Mouse (Mus musculus): Measurements from ENCODE around the gene Hfe2. TPM values are rescaled to one million over a fixed set of nuclear protein-coding genes. Genes with fewer than 3 reads are reported as not detected.
"Not testable (repeated sequence)": the region's sequence is repeated elsewhere in the genome, so short reads cannot be mapped to it uniquely, and the experiment has no call there.

The Hfe2 gene
- polyA plus RNA-seq, 1 experiment from 2014 or later, result 1.3 TPM

DNA sequence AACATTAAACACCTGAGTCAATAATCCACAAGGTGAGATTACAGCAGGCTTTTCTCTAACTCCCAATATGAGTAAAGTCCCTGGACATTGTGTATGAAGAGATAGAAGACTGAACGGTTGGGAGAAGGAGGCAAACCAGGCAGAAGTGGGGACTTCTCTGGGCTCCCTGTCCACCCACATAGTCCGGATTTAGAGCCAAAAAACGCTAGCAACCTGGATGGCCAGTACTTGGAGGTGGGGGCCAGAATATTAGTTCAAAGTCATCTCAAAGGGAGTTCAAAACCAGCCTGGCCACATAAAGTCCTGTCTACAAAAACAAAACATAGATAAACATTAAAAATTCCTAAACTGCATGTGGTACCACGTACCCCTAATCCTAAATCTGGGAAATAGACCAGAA is 21.0 kb upstream of the Hfe2 start:
- no peak for DNase-seq
- 54% methylated on average over 4 of the region's 4 CpGs for WGBS (ENCODE audit: insufficient replicate concordance)

DNA sequence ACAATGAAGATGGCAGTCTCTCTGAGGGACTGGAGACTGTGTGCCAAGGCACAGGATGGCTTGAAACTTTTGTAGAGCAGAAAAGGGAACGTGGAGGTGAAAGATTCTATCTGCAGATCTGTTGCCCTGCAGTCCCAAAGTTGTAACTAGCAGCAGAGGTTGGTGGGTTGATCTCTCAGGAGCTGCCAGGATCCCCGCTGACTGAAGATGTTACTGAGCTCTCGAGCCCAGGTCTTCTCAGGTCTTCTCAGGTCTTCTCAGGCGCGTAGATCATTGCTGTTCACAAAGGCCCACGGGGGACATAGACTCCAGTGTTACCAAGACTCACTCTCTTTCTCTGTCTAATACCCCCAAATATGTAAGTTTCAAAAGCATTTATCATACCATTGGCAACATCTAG is 20.0 kb upstream of the Hfe2 start:
- H3K27ac ChIP-seq, result no peak overlapping the region

More for the DNA sequence above, 21.0 kb upstream of the Hfe2 start:
- H3K4me1 ChIP-seq (replicated peaks), result peaks cover 9% of the 10 kb centered on the region
- no peaks in the 10 kb centered on the region for H3K9me3 ChIP-seq (replicated peaks)
- no peaks in the 10 kb centered on the region for H3K36me3 ChIP-seq
- H3K27ac ChIP-seq, result no peak overlapping the region
- ATAC-seq (ENCODE audit: low read depth), result no peak
- no peak overlapping the region for H3K4me3 ChIP-seq (replicated peaks)
- no peak overlapping the region for H3K4me2 ChIP-seq
- no peaks in the 10 kb centered on the region for H3K27me3 ChIP-seq
- no peak overlapping the region for H3K9ac ChIP-seq

DNA sequence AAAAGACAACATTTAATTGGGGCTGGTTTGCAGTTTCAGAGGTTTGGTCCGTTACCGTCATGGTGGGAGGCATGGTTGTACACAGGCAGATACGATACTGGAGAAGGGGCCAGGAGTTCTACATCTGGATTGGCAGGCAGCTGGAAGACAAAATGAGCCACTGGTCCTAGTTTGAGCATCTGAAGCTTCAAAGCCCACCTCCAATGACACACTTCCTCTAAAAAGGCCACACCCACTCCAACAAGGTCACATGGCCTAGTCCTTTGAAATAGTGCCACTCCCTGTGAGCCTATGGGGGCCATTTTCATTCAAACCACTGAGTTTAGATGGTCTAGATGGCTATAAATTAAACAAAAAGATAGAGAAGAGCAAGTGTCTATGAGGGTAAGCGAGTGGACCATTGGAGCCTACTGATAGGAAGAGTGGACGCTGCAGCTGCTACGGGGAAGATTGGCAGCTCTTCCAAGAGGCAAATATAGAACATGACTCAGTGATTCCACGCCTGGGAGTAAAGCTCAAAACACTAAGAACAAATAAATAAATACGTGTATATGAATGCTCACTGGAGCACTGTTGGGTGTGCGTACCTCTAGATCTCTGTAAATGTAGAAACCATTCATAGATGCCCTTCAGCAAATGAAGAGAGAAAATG is 18.4 kb upstream of the Hfe2 start:
- Histone ChIP-seq H3K4me2 (no peak overlapping the region), H3K27me3 (no peaks in the 10 kb centered on the region), H3K36me3 (no peaks in the 10 kb centered on the region), H3K4me3 (replicated peaks) (no peak overlapping the region), H3K9me3 (replicated peaks) (no peaks in the 10 kb centered on the region), H3K9ac (no peak overlapping the region), H3K4me1 (replicated peaks) (peaks cover 5% of the 10 kb centered on the region), H3K27ac (no peak overlapping the region)
- ATAC-seq (ENCODE audit: low read depth) (no peak), DNase-seq (no peak)
- WGBS (ENCODE audit: insufficient replicate concordance), result 73% methylated on average over 9 of the region's 9 CpGs

More for the DNA sequence above, 20.0 kb upstream of the Hfe2 start:
- ATAC-seq (ENCODE audit: low read depth) (no peak), DNase-seq (no peak)
- Histone ChIP-seq H3K4me1 (replicated peaks) (peaks cover 5% of the 10 kb centered on the region), H3K36me3 (no peaks in the 10 kb centered on the region), H3K4me2 (no peak overlapping the region), H3K9me3 (replicated peaks) (no peaks in the 10 kb centered on the region), H3K4me3 (replicated peaks) (no peak overlapping the region), H3K27me3 (no peaks in the 10 kb centered on the region), H3K9ac (no peak overlapping the region)
- 76% methylated on average over 6 of the region's 6 CpGs for WGBS (ENCODE audit: insufficient replicate concordance)

DNA sequence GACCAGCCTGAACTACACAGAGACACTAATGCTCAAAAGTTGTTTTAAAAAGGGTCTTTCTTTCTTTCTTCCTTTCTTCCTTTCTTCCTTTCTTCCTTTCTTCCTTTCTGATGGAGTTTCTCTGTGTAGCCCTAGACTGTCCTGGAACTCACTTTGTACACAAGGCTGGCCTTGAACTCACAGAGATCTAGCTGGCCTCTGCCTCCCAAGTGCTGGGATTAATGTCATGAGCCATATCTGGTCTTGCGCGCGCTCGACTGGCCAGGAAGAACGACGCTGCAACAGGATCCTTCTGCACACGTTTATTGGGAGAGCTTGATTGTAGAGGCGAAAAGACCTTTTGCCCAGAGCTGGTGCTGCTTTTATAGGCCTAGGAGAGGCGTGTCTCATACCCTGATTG is 17.0 kb upstream of the Hfe2 start:
- not testable (repeated sequence) for H3K9ac ChIP-seq; DNase-seq; H3K4me2 ChIP-seq; H3K27me3 ChIP-seq; H3K9me3 ChIP-seq (replicated peaks); H3K4me3 ChIP-seq (replicated peaks); H3K27ac ChIP-seq; H3K36me3 ChIP-seq; H3K4me1 ChIP-seq (replicated peaks); ATAC-seq (ENCODE audit: low read depth)
- WGBS (ENCODE audit: insufficient replicate concordance), result 88% methylated on average over 8 of the region's 9 CpGs

DNA sequence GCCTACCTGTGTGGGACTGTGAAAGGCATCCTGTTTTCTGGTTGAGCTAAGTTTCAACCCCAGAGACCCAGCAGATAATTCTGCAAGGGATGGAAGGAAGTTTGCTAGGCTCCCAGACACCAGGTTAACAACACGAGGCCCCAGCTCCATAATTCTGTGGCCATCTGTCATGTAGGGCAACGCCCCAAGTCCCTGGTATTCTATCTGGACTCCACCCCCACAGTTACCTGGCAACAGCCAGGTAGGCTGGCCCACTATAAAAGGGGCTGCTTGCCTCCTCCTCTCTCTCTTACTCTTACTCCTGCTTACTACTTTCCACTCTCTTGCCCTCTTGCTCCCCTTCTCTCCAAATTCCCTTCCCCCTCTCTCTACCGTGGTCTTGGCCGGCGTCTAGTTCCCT is 4.8 kb upstream of the Hfe2 start:
- H3K9me3 ChIP-seq (replicated peaks), result no peaks in the 10 kb centered on the region
- no peak overlapping the region for H3K9ac ChIP-seq
- 50% methylated on average over 5 of the region's 5 CpGs for WGBS (ENCODE audit: insufficient replicate concordance)
- H3K27me3 ChIP-seq, result peaks cover 12% of the 10 kb centered on the region; the same call in 1 of the 2 replicates
- no peaks in the 10 kb centered on the region for H3K36me3 ChIP-seq
- no peak for ATAC-seq (ENCODE audit: low read depth)
- H3K4me2 ChIP-seq, result no peak overlapping the region
- DNase-seq, result no peak
- H3K27ac ChIP-seq, result no peak overlapping the region
- H3K4me3 ChIP-seq (replicated peaks), result no peak overlapping the region
- H3K4me1 ChIP-seq (replicated peaks), result peaks cover 3% of the 10 kb centered on the region; the same call in 1 of the 2 replicates

DNA sequence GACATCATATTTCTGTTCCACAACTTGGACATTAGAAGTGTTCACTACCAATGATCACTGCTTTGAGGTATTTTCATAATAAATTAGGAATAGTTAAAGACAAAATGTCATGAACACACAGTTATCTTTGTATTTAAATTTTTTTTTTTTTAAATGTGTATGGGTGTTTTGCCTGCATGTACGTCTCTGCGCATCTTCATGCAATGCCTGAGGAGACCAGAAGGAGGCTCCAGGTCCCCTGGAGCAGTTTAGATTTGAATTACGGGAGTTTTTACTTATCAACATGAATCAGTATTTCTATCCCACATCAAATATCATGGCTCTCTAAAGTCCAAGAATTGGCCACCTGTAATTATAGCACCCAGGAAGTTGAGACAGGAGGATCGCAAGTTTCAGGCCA is 2.8 kb upstream of the Hfe2 start:
- Histone ChIP-seq H3K36me3 (no peaks in the 10 kb centered on the region), H3K9ac (no peak overlapping the region), H3K9me3 (replicated peaks) (no peaks in the 10 kb centered on the region), H3K4me1 (replicated peaks) (peaks cover 7% of the 10 kb centered on the region; the same call in 1 of the 2 replicates), H3K4me3 (replicated peaks) (no peak overlapping the region), H3K27me3 (peaks cover 31% of the 10 kb centered on the region), H3K27ac (no peak overlapping the region), H3K4me2 (no peak overlapping the region)
- WGBS (ENCODE audit: insufficient replicate concordance), result 55% methylated on average over 4 of the region's 4 CpGs
- ATAC-seq (ENCODE audit: low read depth), result no peak
- DNase-seq, result no peak

DNA sequence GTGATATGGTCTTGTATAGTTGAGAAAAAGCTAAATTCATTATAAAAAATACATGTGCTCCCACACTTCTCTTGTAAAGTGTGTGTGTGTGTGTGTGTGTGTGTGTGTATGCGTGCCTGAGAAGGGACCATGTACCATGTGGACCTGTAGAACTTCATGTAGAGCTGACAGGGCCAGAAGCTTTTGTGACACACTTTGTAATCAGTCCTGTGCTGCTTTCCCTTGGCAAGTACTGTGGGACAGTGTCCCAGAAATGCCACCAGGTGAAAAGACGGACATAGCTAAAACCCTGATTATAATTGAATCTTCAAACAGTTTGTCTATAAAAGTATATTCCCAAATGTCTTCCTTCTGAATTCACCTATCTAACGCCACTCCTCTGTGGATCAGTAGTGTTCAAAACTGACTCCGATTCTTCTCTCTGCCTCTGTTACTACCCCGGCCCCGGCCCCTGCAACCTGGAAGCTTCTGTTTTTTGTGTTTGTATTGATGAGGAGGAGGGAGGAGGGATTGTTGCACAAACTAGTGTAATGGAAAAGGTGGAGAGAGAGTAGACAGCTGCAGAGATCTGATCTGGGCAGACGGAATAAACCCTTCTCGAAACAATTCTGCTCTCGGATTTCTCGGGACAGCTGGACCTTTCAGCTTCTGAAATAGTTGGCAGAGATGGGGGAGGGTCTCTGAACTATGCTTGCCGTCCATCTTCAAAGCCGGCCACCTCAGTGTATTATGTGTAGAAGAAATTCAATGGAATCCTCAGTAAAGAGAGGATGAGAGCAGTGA is 753 bp upstream of the Hfe2 start:
- 61% methylated on average over 12 of the region's 12 CpGs for WGBS (ENCODE audit: insufficient replicate concordance)
- no peaks in the 10 kb centered on the region for H3K36me3 ChIP-seq
- no peaks in the 10 kb centered on the region for H3K9me3 ChIP-seq (replicated peaks)
- no peak overlapping the region for H3K9ac ChIP-seq
- H3K4me3 ChIP-seq (replicated peaks), result no peak overlapping the region
- H3K4me2 ChIP-seq, result no peak overlapping the region
- H3K27me3 ChIP-seq, result peaks cover 52% of the 10 kb centered on the region
- peaks cover 10% of the 10 kb centered on the region; the same call in 1 of the 2 replicates for H3K4me1 ChIP-seq (replicated peaks)
- no peak overlapping the region for H3K27ac ChIP-seq
- no peak for DNase-seq
- ATAC-seq (ENCODE audit: low read depth), result no peak

DNA sequence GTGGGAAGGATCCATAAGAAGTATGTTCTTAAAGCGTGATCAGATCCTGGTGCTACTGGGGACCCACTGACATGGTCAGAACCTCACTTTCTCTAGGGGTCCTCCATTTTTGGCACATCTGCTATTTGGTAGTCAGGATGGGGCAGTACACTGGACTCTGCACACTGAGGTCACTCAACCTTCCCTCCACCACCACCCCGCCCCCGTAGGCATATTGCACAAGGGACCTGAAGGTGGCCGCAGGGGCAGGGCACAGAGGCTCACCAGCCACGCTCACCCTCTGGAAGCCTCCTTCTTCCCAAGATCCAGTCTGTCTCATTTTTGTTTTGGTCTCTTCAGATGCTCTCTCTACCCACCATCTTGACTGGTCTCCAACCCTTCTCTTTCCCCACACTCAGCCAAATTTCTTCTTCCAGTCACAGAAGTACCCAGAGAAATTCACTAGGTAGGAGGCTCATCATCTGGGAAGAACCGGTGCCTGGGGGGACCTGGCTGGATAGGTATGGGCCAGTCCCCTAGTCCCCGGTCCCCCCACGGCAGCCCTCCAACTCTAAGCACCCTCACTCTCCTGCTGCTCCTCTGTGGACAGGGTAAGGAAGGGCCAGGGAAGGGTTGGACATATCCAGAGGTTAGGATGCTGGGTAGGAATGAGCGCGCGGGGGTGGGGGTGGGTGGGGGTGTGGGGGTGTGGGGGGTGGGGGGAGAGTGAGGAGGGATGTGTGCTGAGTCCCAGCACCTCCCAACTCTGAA is 1.2 kb downstream of the Hfe2 start:
- Histone ChIP-seq H3K27ac (no peak overlapping the region), H3K36me3 (no peaks in the 10 kb centered on the region), H3K9ac (no peak overlapping the region), H3K9me3 (replicated peaks) (no peaks in the 10 kb centered on the region), H3K27me3 (peaks cover 68% of the 10 kb centered on the region), H3K4me2 (peak overlapping the region; percentile 62), H3K4me1 (replicated peaks) (peaks cover 8% of the 10 kb centered on the region; the same call in 1 of the 2 replicates), H3K4me3 (replicated peaks) (no peak overlapping the region)
- ATAC-seq (ENCODE audit: low read depth) (peak; percentile 72), DNase-seq (no peak)
- 50% methylated on average over 11 of the region's 11 CpGs for WGBS (ENCODE audit: insufficient replicate concordance)

DNA sequence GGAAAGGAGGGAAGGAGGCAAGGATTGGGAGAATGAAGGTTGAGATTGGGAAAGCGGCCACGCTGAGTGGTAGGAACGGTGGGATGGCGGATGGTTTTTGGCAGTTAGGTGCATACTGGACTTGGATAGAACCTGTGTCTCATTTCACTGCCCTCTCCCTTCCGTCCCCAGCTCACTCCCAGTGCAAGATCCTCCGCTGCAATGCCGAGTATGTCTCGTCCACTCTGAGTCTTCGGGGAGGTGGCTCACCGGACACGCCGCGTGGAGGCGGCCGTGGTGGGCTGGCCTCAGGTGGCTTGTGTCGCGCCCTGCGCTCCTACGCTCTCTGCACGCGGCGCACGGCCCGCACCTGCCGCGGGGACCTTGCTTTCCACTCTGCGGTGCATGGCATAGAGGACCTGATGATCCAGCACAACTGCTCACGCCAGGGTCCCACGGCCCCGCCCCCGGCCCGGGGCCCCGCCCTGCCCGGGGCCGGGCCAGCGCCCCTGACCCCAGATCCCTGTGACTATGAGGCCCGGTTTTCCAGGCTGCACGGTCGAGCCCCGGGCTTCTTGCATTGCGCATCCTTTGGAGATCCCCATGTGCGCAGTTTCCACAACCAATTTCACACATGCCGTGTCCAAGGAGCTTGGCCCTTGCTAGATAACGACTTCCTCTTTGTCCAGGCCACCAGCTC is 2.0 kb downstream of the Hfe2 start:
- peak overlapping the region; percentile 62 for H3K4me2 ChIP-seq
- peaks cover 68% of the 10 kb centered on the region for H3K27me3 ChIP-seq
- no peaks in the 10 kb centered on the region for H3K9me3 ChIP-seq (replicated peaks)
- no peak overlapping the region for H3K27ac ChIP-seq
- peak overlapping the region; percentile 47 for H3K9ac ChIP-seq
- ATAC-seq (ENCODE audit: low read depth) (peak; percentile 51; the same call in 1 of the 2 replicates), DNase-seq (no peak)
- peaks cover 8% of the 10 kb centered on the region; the same call in 1 of the 2 replicates for H3K4me1 ChIP-seq (replicated peaks)
- H3K4me3 ChIP-seq (replicated peaks), result peak overlapping the region; percentile 47
- 5% methylated on average over 44 of the region's 44 CpGs for WGBS (ENCODE audit: insufficient replicate concordance)
- H3K36me3 ChIP-seq, result no peaks in the 10 kb centered on the region

DNA sequence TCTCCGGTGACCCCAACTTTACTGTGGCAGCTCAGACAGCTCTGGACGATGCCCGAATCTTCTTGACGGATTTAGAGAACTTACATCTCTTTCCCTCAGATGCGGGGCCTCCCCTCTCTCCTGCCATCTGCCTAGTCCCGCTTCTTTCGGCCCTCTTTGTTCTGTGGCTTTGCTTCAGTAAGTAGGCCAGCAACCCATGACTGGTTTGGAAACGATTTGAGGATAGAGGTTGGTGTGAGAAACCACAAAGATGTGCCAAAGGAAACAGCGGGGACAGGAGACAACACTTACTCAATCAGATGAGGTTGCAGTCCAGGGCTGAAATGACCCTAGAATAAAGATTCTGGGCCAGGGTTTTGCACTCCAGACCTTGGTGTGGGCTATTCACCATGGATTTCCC is 3.5 kb downstream of the Hfe2 start:
- DNase-seq (no peak), ATAC-seq (ENCODE audit: low read depth) (no peak)
- Histone ChIP-seq H3K4me1 (replicated peaks) (peaks cover 8% of the 10 kb centered on the region; the same call in 1 of the 2 replicates), H3K9ac (no peak overlapping the region), H3K27ac (no peak overlapping the region), H3K27me3 (peaks cover 68% of the 10 kb centered on the region), H3K4me2 (no peak overlapping the region), H3K9me3 (replicated peaks) (no peaks in the 10 kb centered on the region), H3K36me3 (no peaks in the 10 kb centered on the region), H3K4me3 (replicated peaks) (no peak overlapping the region)
- 36% methylated on average over 9 of the region's 9 CpGs for WGBS (ENCODE audit: insufficient replicate concordance)

DNA sequence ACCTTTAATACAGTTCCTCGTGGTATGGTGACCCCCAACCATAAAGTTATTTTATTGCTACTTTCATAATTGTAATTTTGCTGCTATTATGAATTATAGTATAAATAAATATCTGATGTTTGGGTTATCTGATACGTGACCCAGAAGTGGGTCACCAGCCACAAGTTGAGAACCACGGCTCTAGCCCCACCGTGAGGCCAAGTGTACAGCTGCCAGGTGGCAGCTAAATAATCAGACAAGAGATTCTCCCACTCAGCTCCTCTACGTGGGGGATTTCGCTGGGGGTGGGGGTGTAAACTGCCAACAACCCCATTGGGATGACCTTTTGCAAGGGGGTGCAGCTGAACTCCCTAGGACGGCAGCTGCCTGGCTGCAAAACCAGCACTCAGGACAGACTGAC is 7.1 kb downstream of the Hfe2 start:
- Histone ChIP-seq H3K9ac (no peak overlapping the region), H3K4me2 (no peak overlapping the region), H3K4me1 (replicated peaks) (peaks cover 5% of the 10 kb centered on the region; the same call in 1 of the 2 replicates), H3K27ac (no peak overlapping the region), H3K27me3 (peaks cover 38% of the 10 kb centered on the region), H3K4me3 (replicated peaks) (no peak overlapping the region), H3K9me3 (replicated peaks) (no peaks in the 10 kb centered on the region), H3K36me3 (no peaks in the 10 kb centered on the region)
- WGBS (ENCODE audit: insufficient replicate concordance), result 44% methylated on average over 7 of the region's 7 CpGs
- ATAC-seq (ENCODE audit: low read depth) (no peak), DNase-seq (no peak)

Data from liver, embryonic 13.5 days (tissue).